Mouse (Mus musculus) testis, adult 2 months (tissue): ENCODE results near the gene Olfr1040.

Experiments
- CTCF ChIP-seq: fragments of 200-500 bp; IDR thresholded peaks from 2 replicates; pipeline ENCODE4 v1.5.1; 2012; ENCODE audit warnings: low read depth, mild to moderate bottlenecking, inconsistent platforms, low read length, moderate library complexity; ENCODE audit not compliant: control insufficient read depth, insufficient read depth, insufficient replicate concordance
- POLR2A ChIP-seq: fragments of 200-500 bp; IDR thresholded peaks from 2 replicates; pipeline ENCODE4 v1.6.1; 2012; ENCODE audit warnings: low read depth, mild to moderate bottlenecking, inconsistent platforms, low read length, moderate library complexity; ENCODE audit not compliant: control insufficient read depth

GRCm38 (mm10) chr2:86167422-86167821 is 20.9 kb upstream of the Olfr1040 start, which contains the start of gene Olfr1043:
- TF ChIP-seq CTCF, result no peak
- no peak for TF ChIP-seq POLR2A
